Mouse (Mus musculus): ENCODE results near the gene 1700030K09Rik.

- TF ChIP-seq CTCF (IDR thresholded peaks at IDR 0.05; ENCODE audit: low read depth) (no peak), EP300 (IDR thresholded peaks at IDR 0.05; ENCODE audit: low read depth) (no peak)
Observed at GRCm38 (mm10) chr8:72464211-72464610, 20.5 kb downstream of the 1700030K09Rik start.
